Mouse (Mus musculus) left cerebral cortex, postnatal 25 days (tissue): Measurements from ENCODE around the gene Znhit3. TPM values are rescaled to one million over a fixed set of nuclear protein-coding genes. Genes with fewer than 3 reads are reported as not detected.
"Not testable (repeated sequence)": the region's sequence is repeated elsewhere in the genome, so short reads cannot be mapped to it uniquely, and the experiment has no call there.

Source experiments
- DNase-seq, 2 experiments: peaks; one replicate each; pipeline ENCODE4 v3.0.0; 2022; ENCODE audit warnings: low spot score in 2 of 2, mixed read lengths in 1 of 2
- intact Hi-C: fragments of 180-260 bp; cut with DNase I; formaldehyde crosslinking; loops from one replicate; pipeline ENCODE4 v1.15.1; 2025
- microRNA-seq, 2 experiments: library from miRNA; unstranded; fragments of <30 nt; microRNA quantifications; one replicate each; pipeline ENCODE4 v1.2.0; 2022
- total RNA-seq, 2 experiments: library from RNA; stranded (reverse); gene quantifications; 2 replicates each; pipeline ENCODE4 v1.2.3; 2021

The Znhit3 gene
- total RNA-seq, 2 experiments from 2014 or later: 29.3 to 35.4 TPM

- DNase-seq: no peak
- intact Hi-C loops: loop anchor here (1.0 kb wide), 1 partner anchor 10 kb away; the partner anchor contains the start of gene Ggnbp2
Observed at GRCm38 (mm10) chr11:84880465-84880961, 35.7 kb downstream of the Znhit3 start.

GRCm38 (mm10) chr11:84879772-84880464 is 36.2 kb downstream of the Znhit3 start, which contains the start of the genes Myo19 and Pigw:
TSS of gene Myo19 (plus strand) at chr11:84880148.
TSS of gene Pigw (minus strand) at chr11:84880285.
- intact Hi-C loops: loop anchor here (1.0 kb wide), 1 partner anchor 10 kb away; the partner anchor contains the start of gene Ggnbp2
- DNase-seq: peak; percentile 69 to 83

- DNase-seq: no peak
- intact Hi-C loops: no loop called here
Observed at GRCm38 (mm10) chr11:84879007-84879771, 37.0 kb downstream of the Znhit3 start.

GRCm38 (mm10) chr11:84876020-84876419 is 40.1 kb downstream of the Znhit3 start:
- DNase-seq, intact Hi-C loops: not testable (repeated sequence)

GRCm38 (mm10) chr11:84873042-84873833 is 42.9 kb downstream of the Znhit3 start:
- DNase-seq: no peak
- intact Hi-C loops: loop anchor here (5.0 kb wide), 2 partner anchors 46 to 264 kb away; partner anchors contain the start of gene Dhrs11

GRCm38 (mm10) chr11:84871548-84872069 is 44.6 kb downstream of the Znhit3 start:
- DNase-seq: no peak
- intact Hi-C loops: loop anchor here (5.0 kb wide), 2 partner anchors 44 to 266 kb away; partner anchors contain the start of gene Dhrs11

- DNase-seq: peak in 1 of 2 experiments; percentile 40
- intact Hi-C loops: loop anchor here (5.0 kb wide), 2 partner anchors 44 to 266 kb away; partner anchors contain the start of gene Dhrs11
Observed at GRCm38 (mm10) chr11:84871046-84871445, 45.1 kb downstream of the Znhit3 start.

- peak; percentile 91 to 92 for DNase-seq
- intact Hi-C loops: loop anchor here (1.0 to 5.0 kb wide), 4 partner anchors 10 to 267 kb away; partner anchors contain the start of genes Dhrs11, Myo19 and Pigw
Observed at GRCm38 (mm10) chr11:84870337-84871043, 45.7 kb downstream of the Znhit3 start, which contains the start of gene Ggnbp2. TSS of gene Ggnbp2 (minus strand) at chr11:84870817.

- peak; percentile 90 to 96 for DNase-seq
- intact Hi-C loops: loop anchor here (1.0 to 5.0 kb wide), 4 partner anchors 11 to 268 kb away; partner anchors contain the start of genes Dhrs11, Myo19 and Pigw
Observed at GRCm38 (mm10) chr11:84869537-84870232, 46.5 kb downstream of the Znhit3 start.

- no peak for DNase-seq
- intact Hi-C loops: no loop called here
Observed at GRCm38 (mm10) chr11:84868786-84869259, 47.3 kb downstream of the Znhit3 start.

GRCm38 (mm10) chr11:84867586-84867985 is 48.6 kb downstream of the Znhit3 start:
- intact Hi-C loops: no loop called here
- no peak for DNase-seq

GRCm38 (mm10) chr11:84865268-84865667 is 50.9 kb downstream of the Znhit3 start:
- DNase-seq: no peak
- intact Hi-C loops: no loop called here

Small RNA genes lying within 50 kb of the gene (microRNA-seq; reads per million reads assigned to microRNA genes)
- 0 reads per million in 2 experiments for gene Gm23564

Other genes with a start within 250 kb of the Znhit3 start
- 10 to 100 TPM; 11.9 to 22.5 TPM for gene Mrm1, start 96.9 kb downstream of the Znhit3 start, total RNA-seq
- 1 to 10 TPM; 8.8 to 10.0 TPM for gene Dhrs11, start 87.4 kb downstream of the Znhit3 start, total RNA-seq
- gene Ggnbp2, start 45.5 kb downstream of the Znhit3 start, total RNA-seq: 10 to 100 TPM; 84.8 to 87.4 TPM
- gene Myo19, start 36.2 kb downstream of the Znhit3 start, total RNA-seq: 10 to 100 TPM; 11.8 to 13.8 TPM
- 1 to 10 TPM; 7.7 to 8.3 TPM for gene Pigw, start 36.1 kb downstream of the Znhit3 start, total RNA-seq
- 10 to 100 TPM; 83.2 to 87.7 TPM for gene Car4, start 41.4 kb upstream of the Znhit3 start, total RNA-seq
- 100 to 1,000 TPM; 115 to 120 TPM for gene Usp32, start 223.8 kb upstream of the Znhit3 start, total RNA-seq